Mouse (Mus musculus) kidney, postnatal 0 days (tissue): ENCODE data around the gene Cacng7. TPM values are rescaled to one million over a fixed set of nuclear protein-coding genes. Genes with fewer than 3 reads are reported as not detected.

Experiments
- ATAC-seq: fragments of 200-750 bp; cut with Nextera tagmentation; replicated peaks from 2 replicates; pipeline ENCODE4 v1.8.0; 2017; ENCODE audit warnings: low read depth, moderate number of reproducible peaks, moderate TSS enrichment, moderate library complexity; ENCODE audit not compliant: low FRiP score
- DNase-seq: peaks from one replicate; pipeline ENCODE4 v3.0.0-alpha.2; 2016; ENCODE audit warnings: low spot score
- H3K27ac ChIP-seq: fragments of 300-500 bp; sonication (generic); 2 replicates; pipeline ENCODE4 v1.5.1; 2014; ENCODE audit warnings: mild to moderate bottlenecking
- H3K27me3 ChIP-seq: fragments of 300-500 bp; sonication (generic); 2 replicates; pipeline ENCODE4 v1.6.1; 2014; ENCODE audit warnings: low read length, mixed read lengths; ENCODE audit not compliant: insufficient read depth
- H3K36me3 ChIP-seq: fragments of 300-500 bp; sonication (generic); 2 replicates; pipeline ENCODE4 v1.6.1; 2014; ENCODE audit warnings: low read length, mixed read lengths; ENCODE audit not compliant: insufficient read depth
- H3K4me1 ChIP-seq: fragments of 300-500 bp; sonication (generic); replicated peaks from 2 replicates; pipeline ENCODE4 v1.6.1; 2014; ENCODE audit warnings: antibody characterized with exemption, low read length, mixed read lengths; ENCODE audit not compliant: insufficient read depth
- H3K4me2 ChIP-seq: fragments of 300-500 bp; sonication (generic); 2 replicates; pipeline ENCODE4 v1.6.1; 2014; ENCODE audit warnings: mild to moderate bottlenecking, low read length, moderate library complexity, mixed read lengths
- H3K4me3 ChIP-seq: fragments of 300-500 bp; sonication (generic); replicated peaks from 2 replicates; pipeline ENCODE4 v1.5.1; 2014; ENCODE audit warnings: low read depth, low read length
- H3K9ac ChIP-seq: fragments of 300-500 bp; sonication (generic); 2 replicates; pipeline ENCODE4 v1.6.1; 2014; ENCODE audit warnings: low read depth, low read length
- H3K9me3 ChIP-seq: fragments of 300-500 bp; sonication (generic); replicated peaks from 2 replicates; pipeline ENCODE4 v1.6.1; 2016; ENCODE audit warnings: low read length, inconsistent platforms, mixed read lengths
- CTCF ChIP-seq: IDR thresholded peaks from 2 replicates; pipeline ENCODE4 v1.5.1; 2016; ENCODE audit warnings: antibody characterized with exemption, low read depth, mild to moderate bottlenecking, moderate library complexity
- WGBS: fragments of 180-500 bp; shearing (Covaris S2); extraction: QIAGEN DNeasy Blood & Tissue Kit; methylation state at CpG from one replicate; pipeline ENCODE4 v1.1.7; 2014; 5-methylcytosine and 5-hydroxymethylcytosine counted together
- microRNA-seq: library from miRNA; unstranded; fragments of <30 nt; microRNA quantifications from one replicate; pipeline ENCODE4, GENCODE M21; 2016
- polyA plus RNA-seq: library from polyadenylated mRNA; unstranded; fragments of >200 nt; fragmentation: Nextera tagmentation; extraction: Ambion mirVana; gene quantifications from 2 replicates; pipeline ENCODE4 v1.2.1, GENCODE M21; 2015

Gene Cacng7
- polyA plus RNA-seq, 1 experiment from 2014 or later, result 0.64 TPM

DNA sequence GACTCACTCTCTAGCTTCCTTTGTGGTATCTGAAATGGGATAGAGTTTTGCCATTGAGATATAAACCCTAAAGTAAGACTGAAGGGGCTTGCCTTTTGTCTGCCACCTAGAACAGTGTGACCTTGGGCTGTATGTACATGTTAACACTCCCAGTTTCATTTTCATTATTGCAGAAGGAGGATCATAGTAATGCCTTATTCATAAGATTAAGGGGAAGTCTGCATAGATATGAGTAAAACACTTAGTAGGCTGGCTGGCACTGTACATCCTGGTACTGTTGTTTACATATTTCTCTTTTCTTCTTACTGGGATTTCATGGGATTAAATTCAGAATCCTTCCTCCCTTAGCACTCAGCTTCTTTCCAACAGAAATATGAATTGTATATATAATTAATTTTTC lies 67.2 kb downstream of the Cacng7 start:
- Histone ChIP-seq H3K4me1 (no peaks in the 10 kb centered on the region), H3K9me3 (no peaks in the 10 kb centered on the region), H3K27me3 (no peaks in the 10 kb centered on the region), H3K4me2 (no peak overlapping the region), H3K9ac (no peak overlapping the region), H3K27ac (no peak overlapping the region), H3K36me3 (no peaks in the 10 kb centered on the region), H3K4me3 (no peak overlapping the region)
- DNase-seq (no peak), ATAC-seq (no peak)
- TF ChIP-seq CTCF, result no peak

DNA sequence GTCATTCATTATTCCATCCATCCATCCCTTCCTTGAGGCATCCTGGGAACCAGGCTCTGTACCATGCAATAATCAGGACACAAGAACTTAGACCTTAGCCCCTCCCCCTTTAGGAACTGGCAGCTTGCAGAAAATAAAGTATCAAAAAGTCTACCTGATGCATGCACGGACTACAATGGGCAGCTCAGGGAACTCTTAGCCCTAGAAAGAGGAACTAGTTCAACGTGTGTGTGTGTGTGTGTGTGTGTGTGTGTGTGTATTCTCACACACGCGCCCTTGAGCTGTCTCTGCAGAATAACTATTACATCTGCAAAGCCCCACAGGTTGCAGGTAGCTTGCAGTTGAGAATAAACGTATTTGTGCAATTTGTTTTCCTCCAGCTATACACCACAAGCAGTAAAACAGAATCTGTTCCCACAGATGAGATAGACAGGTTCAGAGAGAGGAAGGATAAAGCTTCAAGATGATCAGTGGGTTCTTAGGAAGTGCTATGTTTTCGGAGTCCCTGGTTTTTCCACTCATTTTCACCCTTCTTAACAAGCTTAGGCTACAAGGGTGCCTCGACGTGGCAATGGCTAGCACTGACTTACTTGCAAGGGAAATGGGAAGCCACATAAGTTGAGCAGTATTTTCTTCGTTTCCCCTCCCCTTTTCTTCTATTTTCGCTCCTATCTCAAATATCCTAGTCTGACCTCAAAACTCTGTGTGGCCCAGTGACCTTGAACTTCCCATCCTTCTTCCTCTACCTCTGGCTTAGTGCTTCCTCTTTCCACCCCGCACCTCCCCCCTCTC lies 77.2 kb downstream of the Cacng7 start:
- Histone ChIP-seq H3K4me1 (0 out of 2 replicates have a peak, but pooled peaks cover 2% of the 10 kb centered on the region), H3K9ac (no peak overlapping the region), H3K4me2 (no peak overlapping the region), H3K9me3 (no peaks in the 10 kb centered on the region), H3K36me3 (no peaks in the 10 kb centered on the region), H3K27me3 (peaks cover 37% of the 10 kb centered on the region), H3K27ac (no peak overlapping the region), H3K4me3 (no peak overlapping the region)
- 59% methylated on average over 11 of the region's 11 CpGs for WGBS
- ATAC-seq, result no peak
- no peak for TF ChIP-seq CTCF
- no peak for DNase-seq

DNA sequence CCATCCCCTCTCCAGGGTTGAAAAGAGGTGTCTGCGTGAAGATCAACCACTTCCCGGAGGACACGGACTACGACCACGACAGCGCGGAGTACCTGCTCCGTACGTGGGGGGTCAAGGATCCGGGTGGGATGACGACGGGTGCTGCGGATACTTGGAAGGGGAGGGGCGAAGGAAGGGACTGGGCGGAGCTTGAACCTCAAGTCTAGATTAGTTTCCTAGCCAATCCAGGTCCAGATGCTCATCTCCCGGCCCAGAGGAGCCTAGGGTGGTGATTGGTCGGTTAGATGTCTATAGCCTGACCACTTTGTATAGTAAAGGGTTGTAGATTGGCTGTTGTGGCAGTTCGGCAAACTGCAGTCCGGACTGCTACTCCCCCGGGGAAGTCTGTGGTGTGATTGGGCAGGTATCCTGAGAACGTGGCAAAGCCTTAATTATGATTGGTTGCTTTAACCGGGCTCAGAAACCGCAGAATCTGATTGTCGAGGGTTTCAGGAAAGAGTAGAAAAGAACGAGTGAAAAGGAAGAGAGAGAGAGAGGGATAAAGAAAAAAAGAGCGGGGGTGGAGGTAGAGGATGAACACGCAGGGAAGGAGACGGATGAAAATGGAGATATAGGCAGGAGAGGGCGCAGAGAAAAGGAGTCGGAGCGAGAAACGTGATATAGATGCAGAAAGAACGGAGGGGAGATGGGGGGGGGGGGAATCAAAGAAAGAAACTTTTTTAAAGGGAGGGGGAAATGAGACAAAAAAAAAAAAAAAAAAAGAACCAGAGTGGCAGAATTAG lies 78.6 kb downstream of the Cacng7 start:
- no peak for TF ChIP-seq CTCF
- H3K27me3 ChIP-seq, result peaks cover 50% of the 10 kb centered on the region
- peak overlapping the region; percentile 53 for H3K4me2 ChIP-seq
- no peaks in the 10 kb centered on the region for H3K36me3 ChIP-seq
- ATAC-seq, result peak; percentile 80
- H3K4me1 ChIP-seq, result 0 out of 2 replicates have a peak, but pooled peaks cover 6% of the 10 kb centered on the region
- peak overlapping the region; percentile 26 for H3K4me3 ChIP-seq
- under 1% methylated on average over 33 of the region's 33 CpGs for WGBS
- H3K9me3 ChIP-seq, result no peaks in the 10 kb centered on the region
- H3K27ac ChIP-seq, result no peak overlapping the region
- DNase-seq, result peak; percentile 83
- H3K9ac ChIP-seq, result no peak overlapping the region

DNA sequence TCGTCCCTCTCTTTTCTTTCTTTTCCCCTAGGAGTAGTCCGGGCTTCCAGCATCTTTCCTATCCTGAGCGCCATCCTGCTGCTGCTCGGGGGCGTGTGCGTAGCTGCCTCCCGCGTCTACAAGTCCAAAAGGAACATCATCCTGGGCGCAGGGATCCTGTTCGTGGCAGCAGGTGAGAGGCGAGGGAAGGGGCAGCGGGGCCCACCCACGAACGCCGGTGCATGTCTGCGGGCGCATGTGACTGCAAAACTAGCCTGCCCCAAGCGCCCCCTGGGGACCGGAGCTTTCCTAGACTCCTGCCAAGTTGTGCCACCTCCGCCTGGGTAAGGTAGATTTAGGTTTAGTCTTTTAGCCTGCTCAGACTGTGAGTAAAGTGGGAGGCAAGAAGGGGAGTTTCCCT lies 79.3 kb downstream of the Cacng7 start:
- no peaks in the 10 kb centered on the region for H3K36me3 ChIP-seq
- DNase-seq (peak; percentile 21), ATAC-seq (no peak)
- H3K4me3 ChIP-seq, result peak overlapping the region; percentile 26
- 0 out of 2 replicates have a peak, but pooled peaks cover 6% of the 10 kb centered on the region for H3K4me1 ChIP-seq
- peaks cover 57% of the 10 kb centered on the region for H3K27me3 ChIP-seq
- no peaks in the 10 kb centered on the region for H3K9me3 ChIP-seq
- 1% methylated on average over 19 of the region's 20 CpGs for WGBS
- H3K9ac ChIP-seq, result 0 out of 2 replicates have a peak overlapping the region, but pooled peaks have one; percentile 13
- peak overlapping the region; percentile 53 for H3K4me2 ChIP-seq
- TF ChIP-seq CTCF, result peak; percentile 41
- H3K27ac ChIP-seq, result no peak overlapping the region

DNA sequence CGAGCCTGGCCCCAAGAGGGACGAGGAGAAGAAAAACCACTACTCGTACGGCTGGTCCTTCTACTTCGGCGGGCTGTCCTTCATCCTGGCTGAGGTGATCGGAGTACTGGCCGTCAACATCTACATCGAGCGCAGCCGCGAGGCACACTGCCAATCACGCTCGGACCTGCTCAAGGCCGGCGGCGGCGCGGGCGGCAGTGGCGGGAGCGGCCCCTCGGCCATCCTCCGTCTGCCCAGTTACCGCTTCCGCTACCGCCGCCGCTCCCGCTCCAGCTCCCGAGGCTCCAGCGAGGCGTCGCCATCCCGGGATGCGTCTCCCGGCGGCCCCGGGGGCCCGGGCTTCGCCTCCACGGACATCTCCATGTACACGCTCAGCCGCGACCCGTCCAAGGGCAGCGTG lies 82.1 kb downstream of the Cacng7 start:
- Histone ChIP-seq H3K27ac (no peak overlapping the region), H3K9me3 (no peaks in the 10 kb centered on the region), H3K4me1 (0 out of 2 replicates have a peak, but pooled peaks cover 6% of the 10 kb centered on the region), H3K27me3 (peaks cover 55% of the 10 kb centered on the region), H3K4me2 (peak overlapping the region; percentile 98), H3K4me3 (peak overlapping the region; percentile 55), H3K9ac (peak overlapping the region; percentile 53), H3K36me3 (no peaks in the 10 kb centered on the region)
- TF ChIP-seq CTCF, result no peak
- WGBS, result under 1% methylated on average over 42 of the region's 47 CpGs
- ATAC-seq (no peak), DNase-seq (peak; percentile 46)

DNA sequence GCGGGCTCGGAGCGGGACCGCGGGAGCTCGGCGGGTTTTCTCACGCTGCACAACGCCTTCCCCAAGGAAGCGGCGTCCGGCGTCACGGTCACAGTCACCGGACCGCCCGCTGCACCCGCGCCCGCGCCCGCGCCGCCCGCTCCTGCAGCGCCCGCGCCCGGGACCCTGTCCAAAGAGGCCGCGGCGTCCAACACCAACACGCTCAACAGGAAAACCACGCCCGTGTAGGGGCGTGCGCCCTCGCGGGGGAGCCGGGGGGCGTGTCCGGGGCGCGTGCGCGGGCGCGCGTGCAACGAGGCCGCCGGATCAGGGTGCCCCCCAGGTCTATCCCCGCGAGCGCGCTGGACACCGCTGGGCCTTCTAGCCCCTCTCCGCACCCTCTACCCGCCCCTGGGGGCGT lies 82.6 kb downstream of the Cacng7 start:
- Histone ChIP-seq H3K9me3 (no peaks in the 10 kb centered on the region), H3K4me3 (peak overlapping the region; percentile 55), H3K27ac (no peak overlapping the region), H3K9ac (peak overlapping the region; percentile 53), H3K4me2 (peak overlapping the region; percentile 98), H3K4me1 (0 out of 2 replicates have a peak, but pooled peaks cover 6% of the 10 kb centered on the region), H3K27me3 (peaks cover 60% of the 10 kb centered on the region), H3K36me3 (no peaks in the 10 kb centered on the region)
- WGBS, result 2% methylated on average over 21 of the region's 60 CpGs
- ATAC-seq (no peak), DNase-seq (peak; percentile 32)
- no peak for TF ChIP-seq CTCF

Small RNAs within 50 kb of the gene (microRNA-seq; reads per million reads assigned to microRNA genes)
- 7.4 reads per million, percentile 20 among the genes with 10 or more reads in this experiment for gene Gm23450

Other genes starting within 250 kb of the Cacng7 start
- gene AU018091, start 163.8 kb upstream of the Cacng7 start, polyA plus RNA-seq, result 0.04 TPM in 1 of 2 replicates, not detected in the other
- gene Nlrp12, start 83.2 kb upstream of the Cacng7 start, polyA plus RNA-seq, result 0.05 TPM in 1 of 2 replicates, not detected in the other
- gene Myadm, start 43.9 kb upstream of the Cacng7 start, polyA plus RNA-seq, result 73.0 and 79.8 TPM in 2 replicates
- 0.05 TPM in 2 replicates for gene Prkcg, start 43.8 kb upstream of the Cacng7 start, polyA plus RNA-seq
- gene Cacng8, start 57.7 kb downstream of the Cacng7 start, polyA plus RNA-seq, result 0.67 and 1.1 TPM in 2 replicates
- gene Cacng6, start 91.2 kb downstream of the Cacng7 start, polyA plus RNA-seq, result 0.11 TPM in 1 of 2 replicates, not detected in the other
- gene Tarm1, start 169.7 kb downstream of the Cacng7 start, polyA plus RNA-seq, result 0.80 and 0.88 TPM in 2 replicates